Mouse (Mus musculus) forebrain, embryonic 10.5 days (tissue): ENCODE data around the gene Gm9495. TPM values are rescaled to one million over a fixed set of nuclear protein-coding genes. Genes with fewer than 3 reads are reported as not detected.
"Not testable (repeated sequence)": the region's sequence is repeated elsewhere in the genome, so short reads cannot be mapped to it uniquely, and the experiment has no call there.

Experiments
- DNase-seq: peaks from one replicate; pipeline ENCODE4 v3.0.0-alpha.2; 2017; ENCODE audit warnings: low spot score; ENCODE audit errors: extremely low spot score
- H3K27ac ChIP-seq: fragments of 300-500 bp; sonication (generic); 2 replicates; pipeline ENCODE4 v1.5.1; 2016; ENCODE audit warnings: mild to moderate bottlenecking
- H3K27me3 ChIP-seq: fragments of 300-500 bp; sonication (generic); 2 replicates; pipeline ENCODE4 v1.6.1; 2016; ENCODE audit warnings: mild to moderate bottlenecking; ENCODE audit not compliant: poor library complexity, severe bottlenecking
- H3K36me3 ChIP-seq: fragments of 300-500 bp; sonication (generic); replicated peaks from 2 replicates; pipeline ENCODE4 v1.6.1; 2016; ENCODE audit warnings: mild to moderate bottlenecking, moderate library complexity
- H3K4me1 ChIP-seq: fragments of 300-500 bp; sonication (generic); 2 replicates; pipeline ENCODE4 v1.6.1; 2016
- H3K4me3 ChIP-seq: fragments of 300-500 bp; sonication (generic); 2 replicates; pipeline ENCODE4 v1.5.1; 2016; ENCODE audit warnings: mild to moderate bottlenecking, moderate library complexity
- H3K9me3 ChIP-seq: fragments of 300-500 bp; sonication (generic); 2 replicates; pipeline ENCODE4 v1.6.1; 2016; ENCODE audit warnings: mild to moderate bottlenecking, moderate library complexity
- WGBS: fragments of 180-500 bp; shearing (Covaris S2); methylation state at CpG from one replicate; pipeline ENCODE4 v1.1.7; 2016; 5-methylcytosine and 5-hydroxymethylcytosine counted together
- polyA plus RNA-seq: library from polyadenylated mRNA; unstranded; fragments of >200 nt; fragmentation: Nextera tagmentation; extraction: Ambion mirVana; gene quantifications from 2 replicates; pipeline ENCODE4 v1.2.1, GENCODE M21; 2016

Gm9495 gene
- not detected in 2 replicates for polyA plus RNA-seq

- not testable (repeated sequence) for DNase-seq, H3K4me3 ChIP-seq, H3K36me3 ChIP-seq, H3K27ac ChIP-seq, H3K4me1 ChIP-seq, H3K9me3 ChIP-seq, H3K27me3 ChIP-seq
- WGBS = 94% methylated on average over 2 of the region's 3 CpGs
These were observed at the start of gene Gm9495 for GRCm38 (mm10) chr8:69453465-69453864. TSS of gene Gm9495 (minus strand) at chr8:69453565.

GRCm38 (mm10) chr8:69474946-69475345 is 21.6 kb upstream of the Gm9495 start:
- H3K9me3 ChIP-seq, H3K4me1 ChIP-seq, H3K27ac ChIP-seq, H3K27me3 ChIP-seq, H3K36me3 ChIP-seq, DNase-seq, H3K4me3 ChIP-seq: not testable (repeated sequence)
- 82% methylated on average over 3 of the region's 3 CpGs for WGBS

- not testable (repeated sequence) for H3K9me3 ChIP-seq, H3K27me3 ChIP-seq, H3K27ac ChIP-seq, H3K4me3 ChIP-seq, DNase-seq, H3K36me3 ChIP-seq, H3K4me1 ChIP-seq
- 81% methylated on average over 3 of the region's 3 CpGs for WGBS
These were observed 33.3 kb downstream of the Gm9495 start for GRCm38 (mm10) chr8:69420018-69420417.

DNA sequence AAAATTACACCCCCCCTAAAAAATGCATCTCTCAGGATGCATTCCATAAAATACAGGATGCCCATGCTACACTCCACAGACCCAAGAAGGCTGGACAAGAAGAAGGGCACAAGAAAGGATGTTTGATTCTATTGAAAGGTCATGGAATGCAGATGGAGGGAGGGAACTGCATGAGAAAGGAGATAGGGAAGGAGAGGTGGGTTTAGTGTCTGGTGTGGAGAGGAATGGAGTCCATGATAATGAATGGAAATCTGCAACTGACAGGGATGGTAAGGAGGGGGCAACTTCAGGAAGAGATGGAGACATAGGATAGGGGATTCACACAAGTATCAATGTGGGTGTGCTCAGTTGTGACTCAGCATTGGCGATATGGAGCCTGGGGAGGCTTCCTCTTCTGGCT is 39.0 kb downstream of the Gm9495 start:
- Histone ChIP-seq H3K27me3 (no peaks in the 10 kb centered on the region), H3K36me3 (no peaks in the 10 kb centered on the region), H3K9me3 (no peaks in the 10 kb centered on the region), H3K27ac (no peak overlapping the region), H3K4me1 (no peaks in the 10 kb centered on the region), H3K4me3 (no peak overlapping the region)
- 91% methylated on average over 1 of the region's 1 CpGs for WGBS
- DNase-seq = no peak

DNA sequence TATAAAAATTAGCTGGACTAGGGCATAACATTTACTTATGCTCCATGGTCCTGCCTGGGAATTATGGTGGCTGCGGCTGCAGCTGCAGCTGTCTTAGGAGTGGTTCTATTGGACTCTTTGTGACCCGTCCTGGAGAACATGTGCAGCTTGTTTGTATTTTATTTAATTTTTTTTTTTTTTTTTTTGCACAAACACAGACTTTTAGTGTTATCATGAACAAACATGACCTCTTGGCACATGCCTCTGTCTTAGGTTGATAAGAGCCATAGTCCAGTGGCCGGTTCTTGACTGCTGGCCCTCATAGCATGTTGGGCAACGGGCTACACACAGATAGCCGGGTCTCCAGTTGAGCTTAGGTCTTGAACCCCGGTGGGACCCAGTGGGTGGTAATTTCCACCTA is 48.6 kb downstream of the Gm9495 start:
- Histone ChIP-seq H3K27ac (no peak overlapping the region), H3K4me1 (peaks cover under 1% of the 10 kb centered on the region), H3K9me3 (no peaks in the 10 kb centered on the region), H3K4me3 (no peak overlapping the region), H3K27me3 (no peaks in the 10 kb centered on the region), H3K36me3 (no peaks in the 10 kb centered on the region)
- WGBS = 93% methylated on average over 6 of the region's 6 CpGs
- DNase-seq = no peak

- Histone ChIP-seq H3K27ac (no peak overlapping the region), H3K36me3 (no peaks in the 10 kb centered on the region), H3K4me3 (peak overlapping the region; percentile 59), H3K27me3 (peaks cover 5% of the 10 kb centered on the region; the same call in 1 of the 2 replicates), H3K4me1 (peaks cover 16% of the 10 kb centered on the region), H3K9me3 (no peaks in the 10 kb centered on the region)
- no peak for DNase-seq
- 67% methylated on average over 4 of the region's 4 CpGs for WGBS
These were observed 53.4 kb downstream of the Gm9495 start for GRCm38 (mm10) chr8:69399956-69400443.

DNA sequence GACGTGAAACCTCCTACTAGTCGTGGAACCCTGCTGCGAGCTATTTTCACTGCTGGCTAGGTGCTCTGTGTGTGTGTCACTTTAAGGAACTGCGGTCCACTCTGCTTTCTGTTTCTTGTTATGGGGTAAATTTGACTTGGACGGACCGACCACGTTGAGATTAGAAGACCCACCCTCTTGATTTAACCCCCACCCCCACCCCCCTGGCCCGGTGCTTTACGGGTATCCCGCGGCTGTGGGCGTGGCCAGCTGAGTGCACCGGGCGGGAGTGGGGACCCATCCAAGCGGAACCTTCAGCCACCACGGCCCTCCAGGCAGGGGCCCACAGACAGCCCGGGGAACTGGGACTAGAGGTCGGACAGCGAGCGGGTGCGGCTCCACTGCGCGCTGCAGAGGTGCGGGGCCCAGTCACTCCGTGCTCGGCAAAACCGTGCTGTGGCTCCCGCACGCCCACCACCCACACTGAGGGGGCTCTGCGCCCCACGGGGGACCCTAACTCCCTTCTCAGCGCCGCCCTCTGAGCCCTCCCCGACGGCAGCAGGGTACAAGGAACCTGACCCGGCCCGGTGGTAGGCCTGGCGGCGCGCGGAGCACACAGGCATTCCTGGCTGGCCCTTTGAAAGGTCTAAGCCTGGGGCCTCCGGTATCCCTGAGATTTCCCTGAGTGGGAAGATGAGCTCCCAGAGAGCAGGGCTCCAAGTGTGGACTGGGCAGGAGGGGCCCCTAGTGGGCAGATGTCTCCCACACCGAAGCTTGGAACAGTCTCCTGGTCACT is 54.0 kb downstream of the Gm9495 start:
- 15% methylated on average over 43 of the region's 43 CpGs for WGBS
- peak; percentile 29 for DNase-seq
- H3K27ac ChIP-seq = peak overlapping the region; percentile 86
- no peaks in the 10 kb centered on the region for H3K9me3 ChIP-seq
- H3K36me3 ChIP-seq = no peaks in the 10 kb centered on the region
- H3K4me1 ChIP-seq = peaks cover 21% of the 10 kb centered on the region
- H3K27me3 ChIP-seq = peaks cover 5% of the 10 kb centered on the region; the same call in 1 of the 2 replicates
- H3K4me3 ChIP-seq = peak overlapping the region; percentile 59

DNA sequence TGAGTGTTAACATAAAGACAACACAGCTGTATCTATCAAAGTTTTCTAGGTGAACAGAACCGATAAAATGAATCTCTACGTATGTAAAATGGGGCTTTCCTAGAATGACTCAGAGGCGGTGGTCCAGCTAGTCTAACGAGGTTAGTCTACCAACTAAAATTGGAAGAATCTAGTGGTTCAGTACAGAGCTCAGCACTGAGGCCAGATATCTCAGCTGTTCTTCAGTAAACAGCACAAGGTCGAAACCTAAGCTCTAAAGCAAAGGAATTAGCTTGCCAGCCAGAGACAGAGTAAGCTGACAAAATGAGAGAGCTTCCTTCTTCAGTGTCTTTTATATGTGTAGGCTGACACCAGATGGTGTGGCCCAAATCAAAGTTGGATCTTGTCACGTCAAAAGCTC is 57.2 kb downstream of the Gm9495 start:
- DNase-seq = no peak
- Histone ChIP-seq H3K27ac (no peak overlapping the region), H3K4me3 (peak overlapping the region; percentile 73), H3K9me3 (peaks cover 28% of the 10 kb centered on the region), H3K27me3 (peaks cover 5% of the 10 kb centered on the region; the same call in 1 of the 2 replicates), H3K4me1 (peaks cover 25% of the 10 kb centered on the region), H3K36me3 (peaks cover 31% of the 10 kb centered on the region)
- WGBS = 86% methylated on average over 6 of the region's 6 CpGs

DNA sequence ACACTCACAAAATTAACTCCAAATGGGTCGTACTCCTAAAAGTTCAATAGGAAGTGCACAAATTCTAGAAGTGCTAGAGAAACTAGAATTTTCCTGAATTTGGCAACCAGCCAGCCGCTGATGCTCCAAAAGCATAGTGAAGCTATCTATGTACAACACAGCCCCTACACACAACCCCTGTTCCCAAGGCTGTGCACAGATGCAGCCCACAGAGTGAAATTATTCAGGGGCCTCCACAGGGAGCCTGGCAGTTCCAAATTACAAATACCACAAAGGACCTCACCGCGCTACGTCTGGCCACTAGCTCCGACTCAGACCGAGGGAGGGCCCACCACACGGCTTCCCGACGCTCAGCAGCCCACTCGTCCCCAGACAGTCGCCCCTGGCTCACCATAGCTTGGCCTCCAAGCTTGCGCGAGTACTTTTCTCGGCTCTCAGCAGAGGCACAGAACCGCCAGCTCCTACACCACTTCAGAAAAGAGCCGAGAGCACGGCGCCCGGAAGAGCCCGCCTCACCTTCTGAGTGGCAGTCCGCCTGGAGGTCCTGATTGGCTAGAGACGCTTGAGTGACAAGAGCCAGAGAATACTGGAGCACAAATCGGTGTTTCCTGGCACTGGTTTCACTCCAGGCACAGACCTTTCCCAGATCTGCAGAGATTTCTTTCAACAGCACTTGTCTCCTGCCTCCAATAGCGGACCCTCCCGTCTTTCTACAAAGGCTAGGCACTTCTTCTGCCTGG is 58.1 kb downstream of the Gm9495 start:
- peaks cover 5% of the 10 kb centered on the region; the same call in 1 of the 2 replicates for H3K27me3 ChIP-seq
- peak overlapping the region; percentile 73 for H3K4me3 ChIP-seq
- WGBS = 1% methylated on average over 26 of the region's 26 CpGs
- peak overlapping the region; percentile 97 for H3K27ac ChIP-seq
- DNase-seq = peak; percentile 89
- H3K4me1 ChIP-seq = peaks cover 25% of the 10 kb centered on the region
- peaks cover 38% of the 10 kb centered on the region for H3K9me3 ChIP-seq
- peaks cover 40% of the 10 kb centered on the region for H3K36me3 ChIP-seq

GRCm38 (mm10) chr8:69384361-69384760 is 69.0 kb downstream of the Gm9495 start:
- H3K36me3 ChIP-seq = peaks cover 63% of the 10 kb centered on the region
- WGBS = 98% methylated on average over 6 of the region's 6 CpGs
- no peak overlapping the region for H3K4me3 ChIP-seq
- no peaks in the 10 kb centered on the region for H3K27me3 ChIP-seq
- DNase-seq = no peak
- H3K4me1 ChIP-seq = no peaks in the 10 kb centered on the region
- H3K9me3 ChIP-seq = peaks cover 82% of the 10 kb centered on the region
- no peak overlapping the region for H3K27ac ChIP-seq
